ENCODE assay signal across 21 mouse cellular contexts in the genomic region with DNA sequence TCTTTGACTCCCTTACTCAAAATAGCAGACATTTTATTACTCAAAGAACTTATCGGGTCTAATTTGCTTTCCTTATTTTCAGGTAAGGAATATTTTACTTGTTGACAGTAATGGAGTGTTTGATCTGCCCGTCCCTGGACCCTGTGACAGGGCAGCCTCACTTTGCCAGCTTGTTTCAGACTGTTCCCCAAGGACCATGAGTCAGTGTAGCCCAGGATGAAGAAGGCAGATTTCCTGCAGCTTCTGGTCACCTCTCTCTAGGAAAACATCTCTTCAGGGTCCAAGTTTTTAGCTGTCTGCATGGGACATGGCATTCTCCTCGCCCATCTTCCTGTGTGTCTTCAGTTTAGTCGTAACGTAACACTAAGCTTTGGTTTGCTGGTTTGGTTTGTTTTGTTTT. TPM values are rescaled to one million over a fixed set of nuclear protein-coding genes. Genes with fewer than 3 reads are reported as not detected.
DNase-seq lines count a peak whose midpoint lies in the region; TF ChIP-seq lines count a peak whose summit lies in the region.
"Had no signal": no experiment of that assay in that cellular context is flagged by ENCODE, and none has a peak within 500 bp of the region (broad histone marks: within the 10 kb centered on the region; RNA-seq: fewer than 3 reads in every experiment).

No protein-coding gene starts in this region.

- H3K4me1 ChIP-seq in embryonic fibroblast, embryonic 13.5 days (ENCODE audit: control insufficient read depth, insufficient read depth, low read length): peaks cover 11% of the 10 kb centered on the region
- H3K4me1 ChIP-seq: embryonic facial prominence, embryonic 10.5 days; embryonic facial prominence, embryonic 12.5 days; forebrain, embryonic 10.5 days; forebrain, embryonic 12.5 days had no signal

- TF ChIP-seq CTCF in embryonic fibroblast, embryonic 13.5 days (IDR thresholded peaks at IDR 0.05; ENCODE audit: borderline replicate concordance, insufficient read depth, low read length): no peak

- TF ChIP-seq POLR2A in embryonic fibroblast, embryonic 13.5 days (IDR thresholded peaks at IDR 0.05; ENCODE audit: low read depth, low read length): no peak

- peak overlapping the region; percentile 10; the same call in 1 of the 2 replicates for H3K27ac ChIP-seq in embryonic fibroblast, embryonic 13.5 days (ENCODE audit: insufficient read depth, low read length)
- H3K27ac ChIP-seq: embryonic facial prominence, embryonic 10.5 days; embryonic facial prominence, embryonic 12.5 days; forebrain, embryonic 10.5 days; forebrain, embryonic 12.5 days had no signal

- H3K4me3 ChIP-seq in embryonic fibroblast, embryonic 13.5 days (ENCODE audit: insufficient read depth, low read length): no peak overlapping the region
- H3K4me3 ChIP-seq: embryonic facial prominence, embryonic 10.5 days; embryonic facial prominence, embryonic 12.5 days; erythroblast, embryonic 14.5 days; forebrain, embryonic 10.5 days; forebrain, embryonic 12.5 days had no signal

- DNase-seq in adrenal gland, postnatal 36 days: peak; percentile 21 to 33
- no peak for DNase-seq in adrenal gland, postnatal 4 days (ENCODE audit: low spot score in 2 of 2)
- peak; percentile 59 for DNase-seq in 3T3-L1 (ENCODE audit: low read depth, low spot score)
- DNase-seq in spleen, postnatal 10 days (ENCODE audit: low spot score in 2 of 2): no peak
- DNase-seq: adrenal gland, adult 8-10 months; adrenal gland, postnatal 14 days; cerebellum, adult 11-12 months; cerebellum, adult 2 months; cerebellum, adult 9-10 months; cerebellum, postnatal 10 days; cerebellum, postnatal 25 days had no signal

RNA-seq across cellular contexts. Expression of a gene that starts 6.7 kb away (rescaled TPM):
- total RNA-seq in adrenal gland, postnatal 36 days (2021): 10 to 100 TPM; 18.5 to 21.5 TPM
- 10 to 100 TPM; 22.7 to 24.4 TPM for total RNA-seq in adrenal gland, postnatal 4 days (2021)
- polyA plus RNA-seq in embryonic fibroblast, embryonic 13.5 days (2011; ENCODE audit: insufficient read length, low read depth, missing spikeins): 8.6 and 13.7 TPM in 2 replicates

RNA-seq across cellular contexts. Expression of a gene that starts 20.1 kb away (rescaled TPM):
- not detected for total RNA-seq in adrenal gland, postnatal 36 days (2021)
- 1 to 10 TPM in 1 of 2 experiments, under 1 TPM in 1; 0.56 to 1.0 TPM for total RNA-seq in adrenal gland, postnatal 4 days (2021)
- polyA plus RNA-seq in embryonic fibroblast, embryonic 13.5 days (2011; ENCODE audit: insufficient read length, low read depth, missing spikeins): 1.4 and 1.8 TPM in 2 replicates
- total RNA-seq: adrenal gland, postnatal 14 days; MEL had no signal
- polyA plus RNA-seq: activated CD4-positive, CD25-positive, alpha-beta regulatory T cell, adult 4 months; C2C12; erythroblast, embryonic 14.5 days; Patski had no signal

RNA-seq across cellular contexts. Expression of a gene that starts 27.2 kb away (rescaled TPM):
- 1 to 10 TPM; 5.2 to 5.8 TPM for total RNA-seq in adrenal gland, postnatal 36 days (2021)
- total RNA-seq in adrenal gland, postnatal 4 days (2021): 1 to 10 TPM; 8.9 to 9.4 TPM
- polyA plus RNA-seq in embryonic fibroblast, embryonic 13.5 days (2011; ENCODE audit: insufficient read length, low read depth, missing spikeins): 13.5 and 15.2 TPM in 2 replicates

RNA-seq across cellular contexts. Expression of a gene that starts 27.9 kb away (rescaled TPM):
- total RNA-seq in adrenal gland, postnatal 36 days (2021): 1 to 10 TPM; 5.9 to 9.9 TPM
- 10 to 100 TPM; 16.5 to 16.6 TPM for total RNA-seq in adrenal gland, postnatal 4 days (2021)
- polyA plus RNA-seq in embryonic fibroblast, embryonic 13.5 days (2011; ENCODE audit: insufficient read length, low read depth, missing spikeins): 24.0 and 29.2 TPM in 2 replicates

Comparison
In these comparisons a context has a peak if more than half of its experiments do, and no peak if none do; other contexts are left out.
1. DNase-seq: peak in adrenal gland, postnatal 36 days (2 of 2) and 3T3-L1 (single experiment); none in adrenal gland, postnatal 4 days (0 of 2) and spleen, postnatal 10 days (0 of 2).